Mouse (Mus musculus): ENCODE results near the gene Gatad2a. TPM values are rescaled to one million over a fixed set of nuclear protein-coding genes. Genes with fewer than 3 reads are reported as not detected.
"Not testable (repeated sequence)": the region's sequence is repeated elsewhere in the genome, so short reads cannot be mapped to it uniquely, and the experiment has no call there.

Gene Gatad2a
- polyA plus RNA-seq, 1 experiment: 21.1 TPM

- H3K4me1 ChIP-seq (ENCODE audit: control insufficient read depth, insufficient read depth, low read length): peaks cover 1% of the 10 kb centered on the region; the same call in 1 of the 2 replicates
- no peak for TF ChIP-seq CTCF (IDR thresholded peaks at IDR 0.05; ENCODE audit: extremely low read depth, insufficient read depth, low read length)
- TF ChIP-seq POLR2A (IDR thresholded peaks at IDR 0.05; ENCODE audit: extremely low read depth, insufficient read depth, low read length): no peak
Observed at GRCm38 (mm10) chr8:69973063-69973441, 23.1 kb downstream of the Gatad2a start.

GRCm38 (mm10) chr8:69970880-69971279 lies 25.3 kb downstream of the Gatad2a start:
- H3K4me3 ChIP-seq (ENCODE audit: insufficient read depth, low read length): no peak overlapping the region
- no peak for TF ChIP-seq POLR2A (IDR thresholded peaks at IDR 0.05; ENCODE audit: extremely low read depth, insufficient read depth, low read length)
- TF ChIP-seq CTCF (IDR thresholded peaks at IDR 0.05; ENCODE audit: extremely low read depth, insufficient read depth, low read length): no peak
- peaks cover 1% of the 10 kb centered on the region; the same call in 1 of the 2 replicates for H3K4me1 ChIP-seq (ENCODE audit: control insufficient read depth, insufficient read depth, low read length)
- H3K27ac ChIP-seq (ENCODE audit: insufficient read depth, low read length): no peak overlapping the region

More at GRCm38 (mm10) chr8:69973063-69973441, 23.1 kb downstream of the Gatad2a start:
- Histone ChIP-seq H3K4me3 (ENCODE audit: insufficient read depth, low read length) (peak overlapping the region; percentile 68), H3K27ac (ENCODE audit: insufficient read depth, low read length) (no peak overlapping the region)

- Histone ChIP-seq H3K4me3 (ENCODE audit: insufficient read depth, low read length) (no peak overlapping the region), H3K4me1 (ENCODE audit: control insufficient read depth, insufficient read depth, low read length) (0 out of 2 replicates have a peak, but pooled peaks cover 1% of the 10 kb centered on the region), H3K27ac (ENCODE audit: insufficient read depth, low read length) (no peak overlapping the region)
- no peak for TF ChIP-seq CTCF (IDR thresholded peaks at IDR 0.05; ENCODE audit: extremely low read depth, insufficient read depth, low read length)
- TF ChIP-seq POLR2A (IDR thresholded peaks at IDR 0.05; ENCODE audit: extremely low read depth, insufficient read depth, low read length): no peak
Observed at GRCm38 (mm10) chr8:69967291-69967933, 28.8 kb downstream of the Gatad2a start.

- Histone ChIP-seq H3K27ac (ENCODE audit: insufficient read depth, low read length) (no peak overlapping the region), H3K4me3 (ENCODE audit: insufficient read depth, low read length) (no peak overlapping the region), H3K4me1 (ENCODE audit: control insufficient read depth, insufficient read depth, low read length) (no peaks in the 10 kb centered on the region)
- TF ChIP-seq POLR2A (IDR thresholded peaks at IDR 0.05; ENCODE audit: extremely low read depth, insufficient read depth, low read length) (no peak), CTCF (IDR thresholded peaks at IDR 0.05; ENCODE audit: extremely low read depth, insufficient read depth, low read length) (no peak)
Observed at GRCm38 (mm10) chr8:69959241-69959640, 36.9 kb downstream of the Gatad2a start.

GRCm38 (mm10) chr8:69957879-69958278 lies 38.3 kb downstream of the Gatad2a start:
- TF ChIP-seq CTCF (IDR thresholded peaks at IDR 0.05; ENCODE audit: extremely low read depth, insufficient read depth, low read length) (no peak), POLR2A (IDR thresholded peaks at IDR 0.05; ENCODE audit: extremely low read depth, insufficient read depth, low read length) (no peak)
- no peak overlapping the region for H3K4me3 ChIP-seq (ENCODE audit: insufficient read depth, low read length)
- H3K27ac ChIP-seq (ENCODE audit: insufficient read depth, low read length): no peak overlapping the region
- no peaks in the 10 kb centered on the region; the same call in 1 of the 2 replicates for H3K4me1 ChIP-seq (ENCODE audit: control insufficient read depth, insufficient read depth, low read length)

- Histone ChIP-seq H3K4me1 (ENCODE audit: control insufficient read depth, insufficient read depth, low read length) (no peaks in the 10 kb centered on the region; the same call in 1 of the 2 replicates), H3K27ac (ENCODE audit: insufficient read depth, low read length) (no peak overlapping the region)
- TF ChIP-seq POLR2A (IDR thresholded peaks at IDR 0.05; ENCODE audit: extremely low read depth, insufficient read depth, low read length) (no peak), CTCF (IDR thresholded peaks at IDR 0.05; ENCODE audit: extremely low read depth, insufficient read depth, low read length) (no peak)
Observed at GRCm38 (mm10) chr8:69957419-69957818, 38.8 kb downstream of the Gatad2a start.

GRCm38 (mm10) chr8:69956651-69957050 lies 39.5 kb downstream of the Gatad2a start:
- Histone ChIP-seq H3K4me1 (ENCODE audit: control insufficient read depth, insufficient read depth, low read length) (no peaks in the 10 kb centered on the region; the same call in 1 of the 2 replicates), H3K27ac (ENCODE audit: insufficient read depth, low read length) (no peak overlapping the region), H3K4me3 (ENCODE audit: insufficient read depth, low read length) (no peak overlapping the region)
- TF ChIP-seq POLR2A (IDR thresholded peaks at IDR 0.05; ENCODE audit: extremely low read depth, insufficient read depth, low read length) (no peak), CTCF (IDR thresholded peaks at IDR 0.05; ENCODE audit: extremely low read depth, insufficient read depth, low read length) (no peak)

More at GRCm38 (mm10) chr8:69957419-69957818, 38.8 kb downstream of the Gatad2a start:
- no peak overlapping the region for H3K4me3 ChIP-seq (ENCODE audit: insufficient read depth, low read length)

- H3K27ac ChIP-seq (ENCODE audit: insufficient read depth, low read length): no peak overlapping the region
- no peak overlapping the region for H3K4me3 ChIP-seq (ENCODE audit: insufficient read depth, low read length)
- no peak for TF ChIP-seq POLR2A (IDR thresholded peaks at IDR 0.05; ENCODE audit: extremely low read depth, insufficient read depth, low read length)
- TF ChIP-seq CTCF (IDR thresholded peaks at IDR 0.05; ENCODE audit: extremely low read depth, insufficient read depth, low read length): no peak
- H3K4me1 ChIP-seq (ENCODE audit: control insufficient read depth, insufficient read depth, low read length): no peaks in the 10 kb centered on the region; the same call in 1 of the 2 replicates
Observed at GRCm38 (mm10) chr8:69954642-69955041, 41.5 kb downstream of the Gatad2a start.

- Histone ChIP-seq H3K27ac (ENCODE audit: insufficient read depth, low read length) (no peak overlapping the region), H3K4me1 (ENCODE audit: control insufficient read depth, insufficient read depth, low read length) (no peaks in the 10 kb centered on the region; the same call in 1 of the 2 replicates), H3K4me3 (ENCODE audit: insufficient read depth, low read length) (no peak overlapping the region)
- TF ChIP-seq CTCF (IDR thresholded peaks at IDR 0.05; ENCODE audit: extremely low read depth, insufficient read depth, low read length) (no peak), POLR2A (IDR thresholded peaks at IDR 0.05; ENCODE audit: extremely low read depth, insufficient read depth, low read length) (no peak)
Observed at GRCm38 (mm10) chr8:69954213-69954612, 42.0 kb downstream of the Gatad2a start.

GRCm38 (mm10) chr8:69950300-69950699 lies 45.9 kb downstream of the Gatad2a start:
- no peak overlapping the region for H3K27ac ChIP-seq (ENCODE audit: insufficient read depth, low read length)
- H3K4me3 ChIP-seq (ENCODE audit: insufficient read depth, low read length): no peak overlapping the region
- no peak for TF ChIP-seq POLR2A (IDR thresholded peaks at IDR 0.05; ENCODE audit: extremely low read depth, insufficient read depth, low read length)
- TF ChIP-seq CTCF (IDR thresholded peaks at IDR 0.05; ENCODE audit: extremely low read depth, insufficient read depth, low read length): no peak
- H3K4me1 ChIP-seq (ENCODE audit: control insufficient read depth, insufficient read depth, low read length): no peaks in the 10 kb centered on the region; the same call in 1 of the 2 replicates

GRCm38 (mm10) chr8:69942495-69942894 lies 53.7 kb downstream of the Gatad2a start:
- not testable (repeated sequence) for H3K4me3 ChIP-seq (ENCODE audit: insufficient read depth, low read length); H3K27ac ChIP-seq (ENCODE audit: insufficient read depth, low read length); H3K4me1 ChIP-seq (ENCODE audit: control insufficient read depth, insufficient read depth, low read length)

Data from cortical plate, adult 2 months (tissue).